Mouse (Mus musculus) lung, adult 2 months (tissue): ENCODE results near the gene Zfp808.
"Not testable (repeated sequence)": the region's sequence is repeated elsewhere in the genome, so short reads cannot be mapped to it uniquely, and the experiment has no call there.

ENCODE experiments used
- CTCF ChIP-seq: fragments of 200-500 bp; IDR thresholded peaks from 2 replicates; pipeline ENCODE4 v1.5.1; 2011; ENCODE audit warnings: mild to moderate bottlenecking, low read length, control low read depth; ENCODE audit not compliant: insufficient read depth
- POLR2A ChIP-seq: fragments of 200-500 bp; IDR thresholded peaks from 2 replicates; pipeline ENCODE4 v1.6.1; 2011; ENCODE audit warnings: low read depth, mild to moderate bottlenecking, control low read depth, low read length, borderline replicate concordance; ENCODE audit errors: extremely low read depth

GRCm38 (mm10) chr13:62098786-62099185, 30.9 kb upstream of the Zfp808 start:
- not testable (repeated sequence) for TF ChIP-seq POLR2A, CTCF
